In genomic region chr9:63757462-63757772, GRCm38 (mm10) we compare ENCODE assay signal across 8 mouse cellular contexts. TPM values are rescaled to one million over a fixed set of nuclear protein-coding genes. Genes with fewer than 3 reads are reported as not detected.
DNase-seq lines count a peak whose midpoint lies in the region; ATAC-seq and TF ChIP-seq lines count a peak whose summit lies in the region.

No protein-coding gene starts in this region.

- ATAC-seq in lung, embryonic 15.5 days (ENCODE audit: borderline replicate concordance, extremely low read depth, low FRiP score, low TSS enrichment): peak; percentile 9
- no peak for ATAC-seq in embryonic facial prominence, embryonic 13.5 days (ENCODE audit: insufficient number of reproducible peaks, insufficient read depth, low FRiP score, low TSS enrichment, low read depth)
- ATAC-seq in intestine, postnatal 0 days: no peak
- ATAC-seq in neural tube, embryonic 15.5 days (ENCODE audit: low FRiP score): peak; percentile 16; the same call in 1 of the 2 replicates
- ATAC-seq in megakaryocyte progenitor cell, adult 5-6 weeks (replicated peaks; ENCODE audit: poor library complexity): no peak

- peak overlapping the region; percentile 96 for H3K27ac ChIP-seq in lung, embryonic 15.5 days
- peak overlapping the region; percentile 98 for H3K27ac ChIP-seq in embryonic facial prominence, embryonic 13.5 days
- H3K27ac ChIP-seq in intestine, postnatal 0 days (ENCODE audit: low read depth, low read length): peak overlapping the region; percentile 89
- peak overlapping the region; percentile 84 for H3K27ac ChIP-seq in neural tube, embryonic 15.5 days (replicated peaks)

- WGBS in lung, embryonic 15.5 days: under 1% methylated on average over 26 of the region's 26 CpGs
- under 1% methylated on average over 26 of the region's 26 CpGs for WGBS in embryonic facial prominence, embryonic 13.5 days
- WGBS in intestine, postnatal 0 days: under 1% methylated on average over 26 of the region's 26 CpGs
- WGBS in neural tube, embryonic 15.5 days: 0% methylated on average over 26 of the region's 26 CpGs

- peak overlapping the region; percentile 87 for H3K9ac ChIP-seq in lung, embryonic 15.5 days
- peak overlapping the region; percentile 97 for H3K9ac ChIP-seq in embryonic facial prominence, embryonic 13.5 days
- H3K9ac ChIP-seq in intestine, postnatal 0 days (ENCODE audit: low read depth, low read length): peak overlapping the region; percentile 80
- peak overlapping the region; percentile 68 for H3K9ac ChIP-seq in neural tube, embryonic 15.5 days (replicated peaks)

- TF ChIP-seq CTCF in intestine, postnatal 0 days (IDR thresholded peaks at IDR 0.05; ENCODE audit: low read depth): no peak

- H3K4me1 ChIP-seq in lung, embryonic 15.5 days: peaks cover 54% of the 10 kb centered on the region
- H3K4me1 ChIP-seq in embryonic facial prominence, embryonic 13.5 days: peaks cover 56% of the 10 kb centered on the region
- peaks cover 9% of the 10 kb centered on the region for H3K4me1 ChIP-seq in intestine, postnatal 0 days (replicated peaks; ENCODE audit: control insufficient read depth, insufficient read depth, low read length)
- peaks cover 60% of the 10 kb centered on the region for H3K4me1 ChIP-seq in neural tube, embryonic 15.5 days

- H3K4me2 ChIP-seq in lung, embryonic 15.5 days: peak overlapping the region; percentile 82
- peak overlapping the region; percentile 93 for H3K4me2 ChIP-seq in embryonic facial prominence, embryonic 13.5 days
- H3K4me2 ChIP-seq in intestine, postnatal 0 days (replicated peaks; ENCODE audit: low read depth): peak overlapping the region; percentile 81
- peak overlapping the region; percentile 99 for H3K4me2 ChIP-seq in neural tube, embryonic 15.5 days

- H3K36me3 ChIP-seq in lung, embryonic 15.5 days: no peaks in the 10 kb centered on the region
- no peaks in the 10 kb centered on the region for H3K36me3 ChIP-seq in embryonic facial prominence, embryonic 13.5 days
- H3K36me3 ChIP-seq in intestine, postnatal 0 days (ENCODE audit: control insufficient read depth, insufficient read depth): no peaks in the 10 kb centered on the region
- no peaks in the 10 kb centered on the region for H3K36me3 ChIP-seq in neural tube, embryonic 15.5 days

- H3K4me3 ChIP-seq in lung, embryonic 15.5 days: peak overlapping the region; percentile 84
- peak overlapping the region; percentile 89 for H3K4me3 ChIP-seq in embryonic facial prominence, embryonic 13.5 days
- peak overlapping the region; percentile 82 for H3K4me3 ChIP-seq in intestine, postnatal 0 days (ENCODE audit: low read depth, low read length)
- peak overlapping the region; percentile 69 for H3K4me3 ChIP-seq in neural tube, embryonic 15.5 days (replicated peaks)

- no peak for DNase-seq in lung, adult 18-20 months
- no peak for DNase-seq in adrenal gland, postnatal 25 days
- no peak for DNase-seq in gastrocnemius, adult 18-20 months (ENCODE audit: low spot score)

- no peaks in the 10 kb centered on the region for H3K27me3 ChIP-seq in lung, embryonic 15.5 days
- no peaks in the 10 kb centered on the region for H3K27me3 ChIP-seq in embryonic facial prominence, embryonic 13.5 days
- no peaks in the 10 kb centered on the region for H3K27me3 ChIP-seq in intestine, postnatal 0 days (replicated peaks; ENCODE audit: control insufficient read depth, insufficient read depth, low read length)
- no peaks in the 10 kb centered on the region; the same call in 1 of the 2 replicates for H3K27me3 ChIP-seq in neural tube, embryonic 15.5 days (replicated peaks)

- H3K9me3 ChIP-seq in lung, embryonic 15.5 days: no peaks in the 10 kb centered on the region
- peaks cover 5% of the 10 kb centered on the region for H3K9me3 ChIP-seq in embryonic facial prominence, embryonic 13.5 days
- H3K9me3 ChIP-seq in intestine, postnatal 0 days (ENCODE audit: control insufficient read depth): no peaks in the 10 kb centered on the region
- H3K9me3 ChIP-seq in neural tube, embryonic 15.5 days (replicated peaks): no peaks in the 10 kb centered on the region

RNA-seq across cellular contexts. Expression of gene Smad3, which starts 0.4 kb away (rescaled TPM):
- 20.2 and 20.7 TPM in 2 replicates for polyA plus RNA-seq in lung, embryonic 15.5 days (2015; fragmentation: Nextera tagmentation; extraction: Ambion mirVana)
- 29.8 and 30.9 TPM in 2 replicates for polyA plus RNA-seq in embryonic facial prominence, embryonic 13.5 days (2015; fragmentation: Nextera tagmentation; extraction: Ambion mirVana)
- 5.0 and 5.7 TPM in 2 replicates for polyA plus RNA-seq in intestine, postnatal 0 days (2015; fragmentation: Nextera tagmentation; extraction: Ambion mirVana)
- polyA plus RNA-seq in neural tube, embryonic 15.5 days (2015; fragmentation: Nextera tagmentation; extraction: Ambion mirVana): 8.7 and 12.2 TPM in 2 replicates
- 36.2 and 46.0 TPM in 2 replicates for total RNA-seq in adrenal gland, postnatal 25 days (2021)
- 10 to 100 TPM; 56.8 to 76.4 TPM for total RNA-seq in gastrocnemius, adult 18-20 months (2021)
- total RNA-seq in megakaryocyte progenitor cell, adult 5-6 weeks (2015): 12.6 and 14.4 TPM in 2 replicates
- total RNA-seq in megakaryocyte progenitor cell, adult 5-6 weeks (2017): 16.7 and 16.8 TPM in 2 replicates

Comparison
In these comparisons a context has a peak if more than half of its experiments do, and no peak if none do; other contexts are left out.
1. ATAC-seq: peak in lung, embryonic 15.5 days (single experiment) and neural tube, embryonic 15.5 days (single experiment); none in embryonic facial prominence, embryonic 13.5 days (single experiment), intestine, postnatal 0 days (single experiment) and megakaryocyte progenitor cell, adult 5-6 weeks (single experiment).
2. Peak in every context shown above with its lines, with median percentiles within 50 percentile points of each other: H3K27ac ChIP-seq, H3K4me2 ChIP-seq, H3K4me3 ChIP-seq and H3K9ac ChIP-seq.